Comparison of ENCODE assay signal across 11 mouse cellular contexts in genomic region chr4:45434681-45435080, GRCm38 (mm10).
"Had no signal": no experiment of that assay in that cellular context is flagged by ENCODE, and none has a peak within 500 bp of the region (broad histone marks: within the 10 kb centered on the region; RNA-seq: fewer than 3 reads in every experiment).

No protein-coding gene starts in this region.

- H3K27me3 ChIP-seq: liver, embryonic 15.5 days; neural tube, embryonic 15.5 days had no signal

- H3K9ac ChIP-seq: liver, embryonic 15.5 days had no signal

- DNase-seq: lung, adult 2 months; lung, postnatal 36 days; midbrain, embryonic 14.5 days; thymus, adult 2 months; thymus, postnatal 25 days had no signal

- H3K4me2 ChIP-seq: liver, embryonic 11.5 days; liver, embryonic 15.5 days; neural tube, embryonic 15.5 days had no signal

- ATAC-seq: lung, postnatal 0 days had no signal

- H3K4me1 ChIP-seq: liver, embryonic 15.5 days had no signal

- H3K4me3 ChIP-seq: liver, embryonic 15.5 days; midbrain, embryonic 10.5 days; myocyte; neural tube, embryonic 15.5 days had no signal

- H3K36me3 ChIP-seq: midbrain, embryonic 10.5 days; neural tube, embryonic 15.5 days had no signal

- H3K27ac ChIP-seq: liver, embryonic 15.5 days; midbrain, embryonic 10.5 days had no signal

- H3K9me3 ChIP-seq: liver, embryonic 15.5 days; midbrain, embryonic 10.5 days; neural tube, embryonic 15.5 days had no signal
